Mouse (Mus musculus): Measurements from ENCODE around the gene Tlk1. TPM values are rescaled to one million over a fixed set of nuclear protein-coding genes. Genes with fewer than 3 reads are reported as not detected.

The Tlk1 gene
- polyA plus RNA-seq, 1 experiment from 2014 or later, result 28.3 TPM

DNA sequence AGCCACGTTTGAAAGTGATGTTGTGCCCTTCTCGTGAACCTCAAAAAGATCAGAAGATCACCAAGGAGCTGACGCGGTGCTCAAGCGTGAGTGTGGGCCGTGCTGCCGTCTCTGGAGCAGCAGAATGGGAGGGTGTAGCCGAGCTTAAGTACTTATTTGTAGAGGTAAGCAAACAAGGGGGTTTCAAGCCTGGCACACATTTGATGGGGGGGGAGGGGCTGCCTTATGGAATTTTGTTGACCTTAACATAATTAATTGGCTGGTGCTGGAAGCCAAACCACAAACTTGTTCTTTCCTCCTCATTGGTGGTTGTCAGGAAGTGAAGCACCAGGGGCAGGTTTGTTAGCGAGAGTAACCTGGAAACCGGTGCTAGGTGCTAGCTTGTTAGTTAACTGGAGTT is 129.8 kb downstream of the Tlk1 start:
- Histone ChIP-seq H3K36me3 (peaks cover 37% of the 10 kb centered on the region), H3K27ac (no peak overlapping the region), H3K4me3 (no peak overlapping the region), H3K9me3 (no peaks in the 10 kb centered on the region), H3K27me3 (ENCODE audit: insufficient read depth, poor library complexity, severe bottlenecking) (no peaks in the 10 kb centered on the region), H3K4me1 (no peaks in the 10 kb centered on the region; the same call in 1 of the 2 replicates)
- DNase-seq (ENCODE audit: low spot score), result no peak
- 90% methylated on average over 10 of the region's 10 CpGs for WGBS

DNA sequence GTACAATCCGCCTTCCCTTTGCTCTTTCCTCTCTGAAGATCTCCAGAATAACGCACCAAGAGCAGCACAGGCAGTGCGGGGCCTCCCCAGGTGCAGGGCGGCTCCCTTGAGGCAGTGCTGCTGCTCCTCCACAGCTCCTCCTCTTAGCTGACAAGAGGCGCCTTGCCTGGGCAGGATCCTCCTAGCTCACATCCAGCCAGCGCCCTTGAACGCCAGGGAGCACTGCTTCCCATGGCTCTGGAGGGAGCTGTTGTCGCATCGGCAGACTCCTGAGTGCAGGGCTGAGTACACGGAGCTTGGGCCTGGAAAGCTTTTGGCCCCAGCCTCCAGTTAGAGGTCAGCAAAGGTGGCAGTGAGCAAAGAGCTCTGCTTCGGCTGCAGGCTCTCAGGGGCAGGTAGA is 135.3 kb downstream of the Tlk1 start:
- H3K36me3 ChIP-seq, result peaks cover 88% of the 10 kb centered on the region
- no peak overlapping the region for H3K27ac ChIP-seq
- H3K4me1 ChIP-seq, result no peaks in the 10 kb centered on the region; the same call in 1 of the 2 replicates
- WGBS, result 81% methylated on average over 11 of the region's 11 CpGs
- no peaks in the 10 kb centered on the region for H3K9me3 ChIP-seq
- DNase-seq (ENCODE audit: low spot score), result no peak
- no peak overlapping the region for H3K4me3 ChIP-seq
- H3K27me3 ChIP-seq (ENCODE audit: insufficient read depth, poor library complexity, severe bottlenecking), result no peaks in the 10 kb centered on the region

DNA sequence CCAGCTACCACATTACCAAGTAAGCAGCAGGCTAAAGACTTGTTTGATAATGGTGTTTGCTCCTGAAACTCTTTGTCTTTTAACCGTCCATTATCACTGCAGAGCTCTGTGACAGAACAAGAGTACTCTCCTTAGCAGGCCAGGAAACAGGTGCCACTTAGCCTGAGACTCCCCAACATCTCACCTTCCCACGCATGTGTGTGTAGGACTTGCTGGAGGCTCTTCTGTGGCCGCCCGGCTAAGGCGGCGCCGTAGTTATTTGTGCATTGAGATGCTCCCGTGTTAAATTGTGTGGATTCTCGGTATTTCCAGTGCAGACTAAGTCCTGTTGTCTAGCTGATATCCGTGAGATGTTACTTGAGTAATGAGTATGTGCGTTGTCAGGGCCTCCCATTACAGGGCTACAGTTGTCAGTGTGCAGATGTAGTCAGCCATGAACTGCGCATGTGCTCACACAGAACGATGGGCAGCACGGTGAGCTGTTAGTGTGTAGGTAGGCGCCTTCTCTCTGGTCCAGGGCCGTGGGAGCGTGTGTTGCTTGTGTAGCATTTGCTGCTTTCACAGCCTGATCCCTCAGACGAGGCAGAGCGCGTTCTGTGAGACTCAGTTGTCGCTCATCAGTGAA is 137.0 kb downstream of the Tlk1 start:
- DNase-seq (ENCODE audit: low spot score), result no peak
- 95% methylated on average over 21 of the region's 21 CpGs for WGBS
- Histone ChIP-seq H3K4me1 (no peaks in the 10 kb centered on the region), H3K36me3 (peaks cover 98% of the 10 kb centered on the region), H3K9me3 (no peaks in the 10 kb centered on the region), H3K27ac (no peak overlapping the region), H3K27me3 (ENCODE audit: insufficient read depth, poor library complexity, severe bottlenecking) (no peaks in the 10 kb centered on the region), H3K4me3 (no peak overlapping the region)

DNA sequence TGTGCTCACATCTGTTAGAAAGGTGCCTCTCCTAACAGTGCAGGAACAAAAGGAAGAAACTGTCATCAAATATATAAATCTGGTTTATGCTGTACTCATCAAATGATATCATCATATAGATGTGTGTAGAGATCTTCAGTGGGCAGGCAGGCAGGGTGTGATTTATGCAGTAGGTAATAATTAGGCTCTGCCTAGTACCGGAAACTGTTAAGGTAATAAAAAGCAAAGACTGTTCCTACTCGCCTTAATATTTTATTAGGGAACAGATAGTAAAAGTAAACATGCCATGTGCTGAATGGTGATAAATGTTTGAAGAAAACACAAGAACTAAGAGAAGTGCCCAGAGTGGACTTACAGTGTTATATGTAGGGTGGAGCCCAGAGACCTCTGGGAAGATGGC is 143.2 kb downstream of the Tlk1 start:
- H3K4me1 ChIP-seq, result no peaks in the 10 kb centered on the region
- no peaks in the 10 kb centered on the region for H3K27me3 ChIP-seq (ENCODE audit: insufficient read depth, poor library complexity, severe bottlenecking)
- 92% methylated on average over 2 of the region's 2 CpGs for WGBS
- no peak for DNase-seq (ENCODE audit: low spot score)
- no peak overlapping the region for H3K4me3 ChIP-seq
- H3K9me3 ChIP-seq, result no peaks in the 10 kb centered on the region
- H3K36me3 ChIP-seq, result peaks cover 96% of the 10 kb centered on the region
- no peak overlapping the region for H3K27ac ChIP-seq

DNA sequence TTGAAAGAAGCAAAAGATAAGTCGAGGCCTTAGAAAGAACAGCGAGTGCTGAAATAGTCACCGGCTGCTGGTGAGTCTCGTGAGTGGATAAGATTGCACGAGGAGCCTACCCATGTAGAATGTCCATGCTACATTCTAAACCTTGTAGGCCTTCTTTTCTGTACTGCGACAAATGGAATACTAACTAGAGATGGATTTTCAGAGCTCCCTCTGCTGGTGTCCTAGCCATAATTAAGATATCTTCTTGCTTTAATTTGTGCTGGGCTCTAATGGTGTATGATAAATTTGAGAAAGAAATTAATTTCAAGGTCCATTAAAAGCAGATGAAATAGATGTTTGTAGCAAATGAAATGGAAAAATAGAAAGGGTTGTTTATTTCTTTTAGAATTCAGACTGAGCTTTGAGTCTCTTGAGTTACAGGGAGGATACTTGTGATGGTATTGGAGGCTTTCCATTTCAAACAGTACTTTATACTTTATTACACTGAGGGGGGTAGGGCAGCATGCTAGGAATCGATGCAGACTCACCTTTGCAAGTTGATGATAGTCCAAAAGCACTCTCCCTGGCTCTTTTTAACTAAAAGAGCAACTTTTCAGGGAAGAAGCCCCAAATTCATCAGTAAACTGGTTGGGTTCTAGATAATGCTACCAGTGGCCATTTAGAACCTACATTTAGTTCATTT is 151.9 kb downstream of the Tlk1 start:
- no peak for DNase-seq (ENCODE audit: low spot score)
- no peaks in the 10 kb centered on the region for H3K9me3 ChIP-seq
- WGBS, result 62% methylated on average over 7 of the region's 7 CpGs
- no peaks in the 10 kb centered on the region for H3K27me3 ChIP-seq (ENCODE audit: insufficient read depth, poor library complexity, severe bottlenecking)
- H3K27ac ChIP-seq, result no peak overlapping the region
- H3K36me3 ChIP-seq, result peaks cover 13% of the 10 kb centered on the region
- H3K4me3 ChIP-seq, result no peak overlapping the region
- H3K4me1 ChIP-seq, result peaks cover 8% of the 10 kb centered on the region

DNA sequence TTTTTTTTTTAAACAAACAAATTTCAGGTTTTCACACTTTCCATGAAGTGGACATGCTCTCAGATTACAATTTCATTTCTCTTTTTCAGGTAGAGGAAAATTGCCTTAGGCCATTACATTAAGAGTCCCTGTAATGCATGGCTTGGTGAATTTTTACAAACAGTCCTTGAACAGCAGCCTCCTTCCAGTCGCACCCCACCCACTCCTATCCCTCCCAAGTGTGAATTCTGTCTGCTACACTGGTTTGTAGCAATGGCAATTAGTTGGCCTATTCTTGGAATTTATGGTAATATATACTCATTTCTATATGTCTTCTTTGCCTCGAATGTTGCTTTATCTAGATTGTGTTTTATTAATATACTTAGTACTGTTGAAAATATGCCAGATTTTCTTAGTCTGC is 153.1 kb downstream of the Tlk1 start:
- no peak for DNase-seq (ENCODE audit: low spot score)
- H3K27me3 ChIP-seq (ENCODE audit: insufficient read depth, poor library complexity, severe bottlenecking), result no peaks in the 10 kb centered on the region
- WGBS, result 81% methylated on average over 2 of the region's 2 CpGs
- H3K4me1 ChIP-seq, result peaks cover 8% of the 10 kb centered on the region
- H3K27ac ChIP-seq, result no peak overlapping the region
- no peaks in the 10 kb centered on the region for H3K9me3 ChIP-seq
- 0 out of 2 replicates have a peak, but pooled peaks cover 3% of the 10 kb centered on the region for H3K36me3 ChIP-seq
- H3K4me3 ChIP-seq, result no peak overlapping the region

DNA sequence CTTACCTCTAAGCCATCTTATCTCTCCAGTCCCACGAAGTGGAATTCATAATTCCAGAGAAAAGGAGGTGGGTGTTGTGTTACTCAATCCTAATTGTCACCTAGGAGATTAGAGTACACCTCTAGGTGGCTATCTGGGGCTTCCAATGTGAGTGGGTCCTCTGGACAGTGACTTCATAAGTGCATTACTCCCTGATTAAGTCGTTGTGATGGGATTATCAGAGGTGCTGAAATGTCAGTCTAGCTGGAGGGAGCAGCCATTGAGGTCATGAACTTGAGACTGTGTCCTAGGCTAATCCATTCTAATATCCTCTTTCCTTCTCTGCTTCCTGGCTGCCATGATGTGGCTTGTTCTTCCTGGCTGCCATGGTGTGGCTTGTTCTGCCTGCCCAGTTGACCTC is 155.6 kb downstream of the Tlk1 start:
- no peak overlapping the region for H3K4me3 ChIP-seq
- 0 out of 2 replicates have a peak, but pooled peaks cover 8% of the 10 kb centered on the region for H3K36me3 ChIP-seq
- no peak overlapping the region for H3K27ac ChIP-seq
- 46% methylated on average over 2 of the region's 2 CpGs for WGBS
- H3K4me1 ChIP-seq, result peaks cover 8% of the 10 kb centered on the region
- H3K27me3 ChIP-seq (ENCODE audit: insufficient read depth, poor library complexity, severe bottlenecking), result no peaks in the 10 kb centered on the region
- peak; percentile 48 for DNase-seq (ENCODE audit: low spot score)
- H3K9me3 ChIP-seq, result no peaks in the 10 kb centered on the region

DNA sequence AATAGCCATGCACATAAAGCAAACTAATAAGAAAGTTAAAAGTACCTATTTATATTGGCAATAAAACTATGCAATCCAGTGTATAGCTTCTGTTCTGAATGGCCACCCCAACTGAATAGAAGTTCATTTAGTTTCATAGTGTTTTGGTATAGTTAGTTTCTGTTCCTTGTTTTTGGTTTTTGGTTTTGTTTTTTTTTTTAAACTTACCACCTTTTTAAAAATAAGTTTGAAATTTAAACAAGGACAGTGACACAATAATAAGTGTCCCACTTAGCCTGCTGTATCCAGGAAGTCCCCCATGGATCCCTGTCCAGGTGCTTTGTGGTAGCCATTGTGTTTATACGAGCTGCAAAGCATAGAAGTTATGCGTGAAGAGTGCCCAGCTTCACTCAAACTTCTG is 156.3 kb downstream of the Tlk1 start:
- no peak overlapping the region for H3K4me3 ChIP-seq
- H3K4me1 ChIP-seq, result peaks cover 8% of the 10 kb centered on the region
- H3K9me3 ChIP-seq, result no peaks in the 10 kb centered on the region
- no peak overlapping the region for H3K27ac ChIP-seq
- H3K36me3 ChIP-seq, result peaks cover 8% of the 10 kb centered on the region; the same call in 1 of the 2 replicates
- H3K27me3 ChIP-seq (ENCODE audit: insufficient read depth, poor library complexity, severe bottlenecking), result no peaks in the 10 kb centered on the region
- DNase-seq (ENCODE audit: low spot score), result peak; percentile 39
- 88% methylated on average over 2 of the region's 2 CpGs for WGBS

DNA sequence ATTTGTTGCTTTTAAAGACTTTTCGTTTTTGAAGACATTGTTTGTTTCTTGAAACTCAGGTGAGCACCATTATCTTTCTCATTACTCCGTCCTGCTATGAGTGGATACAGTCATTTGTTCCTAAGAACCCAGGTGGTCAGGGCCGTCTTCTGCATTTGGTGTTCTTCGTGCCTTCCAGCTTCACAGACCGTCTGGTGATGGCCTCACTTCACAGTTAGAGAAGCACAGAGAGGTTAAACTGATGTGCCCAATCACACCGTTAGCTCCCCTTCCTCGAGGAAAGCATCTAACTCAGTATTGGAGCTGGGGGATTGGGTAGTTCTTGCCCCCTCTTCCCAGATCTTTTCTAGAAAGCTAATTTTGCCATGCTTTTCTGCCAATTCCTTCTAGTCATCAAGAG is 158.5 kb downstream of the Tlk1 start:
- DNase-seq (ENCODE audit: low spot score), result peak; percentile 70
- H3K4me3 ChIP-seq, result no peak overlapping the region
- no peaks in the 10 kb centered on the region for H3K27me3 ChIP-seq (ENCODE audit: insufficient read depth, poor library complexity, severe bottlenecking)
- WGBS, result 91% methylated on average over 7 of the region's 7 CpGs
- peaks cover 23% of the 10 kb centered on the region for H3K4me1 ChIP-seq
- H3K36me3 ChIP-seq, result peaks cover 12% of the 10 kb centered on the region; the same call in 1 of the 2 replicates
- H3K27ac ChIP-seq, result no peak overlapping the region
- H3K9me3 ChIP-seq, result no peaks in the 10 kb centered on the region

DNA sequence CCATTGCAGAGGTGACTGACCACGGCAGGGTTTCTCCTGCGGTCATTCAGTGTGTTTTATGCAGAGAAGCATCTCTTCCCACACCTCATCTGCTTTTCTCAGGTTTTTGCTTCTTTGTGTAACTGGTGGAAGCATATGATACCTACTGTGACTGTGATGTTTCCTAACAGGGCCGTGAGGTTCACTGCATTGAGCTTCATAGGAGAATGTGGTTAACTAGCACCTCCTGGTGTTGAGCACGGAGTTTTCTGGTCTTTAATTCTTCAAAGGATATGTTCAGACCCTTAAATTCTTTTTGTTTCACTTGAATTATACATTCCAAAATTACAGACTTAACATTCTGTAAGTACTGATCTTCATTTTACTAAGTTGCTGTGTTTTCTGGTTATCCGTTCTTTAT is 161.8 kb downstream of the Tlk1 start:
- Histone ChIP-seq H3K4me3 (no peak overlapping the region), H3K4me1 (peaks cover 18% of the 10 kb centered on the region), H3K27me3 (ENCODE audit: insufficient read depth, poor library complexity, severe bottlenecking) (no peaks in the 10 kb centered on the region), H3K9me3 (no peaks in the 10 kb centered on the region), H3K27ac (no peak overlapping the region), H3K36me3 (peaks cover 9% of the 10 kb centered on the region; the same call in 1 of the 2 replicates)
- peak; percentile 61 for DNase-seq (ENCODE audit: low spot score)
- 81% methylated on average over 5 of the region's 5 CpGs for WGBS

Other genes with a start within 250 kb of the Tlk1 start
- 198 and 205 TPM in 2 replicates for gene Gorasp2, start 164.2 kb downstream of the Tlk1 start, polyA plus RNA-seq (2016; fragmentation: Nextera tagmentation; extraction: Ambion mirVana)
- 3.8 and 4.6 TPM in 2 replicates for gene Gm26558, start 163.6 kb downstream of the Tlk1 start, polyA plus RNA-seq (2016; fragmentation: Nextera tagmentation; extraction: Ambion mirVana)
- 24.9 and 25.8 TPM in 2 replicates for gene Dcaf17, start 229.6 kb upstream of the Tlk1 start, polyA plus RNA-seq (2016; fragmentation: Nextera tagmentation; extraction: Ambion mirVana)
- 14.6 and 15.7 TPM in 2 replicates for gene Mettl8, start 229.9 kb upstream of the Tlk1 start, polyA plus RNA-seq (2016; fragmentation: Nextera tagmentation; extraction: Ambion mirVana)